7 mouse cellular contexts compared by ENCODE assay signal in genomic region chr10:122544096-122544720, GRCm38 (mm10).
DNase-seq lines count a peak whose midpoint lies in the region; TF ChIP-seq lines count a peak whose summit lies in the region.

No protein-coding gene starts in this region.

- H3K27ac ChIP-seq in left cerebral cortex, adult 2 months, result no peak overlapping the region
- no peak overlapping the region for H3K27ac ChIP-seq in macrophage

- peak overlapping the region; percentile 42 for H3K4me3 ChIP-seq in left cerebral cortex, adult 2 months
- peak overlapping the region; percentile 19 for H3K4me3 ChIP-seq in macrophage (ENCODE audit: inconsistent target)

- 22% methylated on average over 15 of the region's 16 CpGs for WGBS in macrophage (ENCODE audit: missing documents)

- peak; percentile 69 for TF ChIP-seq CTCF in left cerebral cortex, adult 2 months (IDR thresholded peaks at IDR 0.05)

- intact Hi-C loops in left cerebral cortex, adult 2 months (cut with DNase I), result loop anchor here (5.0 kb wide), 1 partner anchor 442 kb away; no protein-coding TSS in a partner anchor

- no peaks in the 10 kb centered on the region for H3K36me3 ChIP-seq in macrophage (ENCODE audit: inconsistent target)

- H3K79me2 ChIP-seq in macrophage (ENCODE audit: inconsistent target), result no peaks in the 10 kb centered on the region

- DNase-seq in T-cell, adult 2 months (ENCODE audit: low spot score), result peak; percentile 63
- peak; percentile 26 for DNase-seq in cerebellum, adult 8-10 months
- DNase-seq in frontal cortex, postnatal 25 days (ENCODE audit: low spot score in 2 of 2), result peak; percentile 16 to 33
- peak; percentile 84 for DNase-seq in induced T-regulatory cell, adult 2 months (ENCODE audit: low read depth)
- DNase-seq in left cerebral cortex, adult 2 months (ENCODE audit: extremely low spot score in 1 of 2, low spot score in 2 of 2), result peak; percentile 37 to 45
- DNase-seq in right cerebral cortex, postnatal 25 days, result peak; percentile 35

Comparison
In these comparisons a context has a peak if more than half of its experiments do, and no peak if none do; other contexts are left out.
1. DNase-seq: peak in every context shown above with its lines; median percentile 84 in induced T-regulatory cell, adult 2 months; 63 in T-cell, adult 2 months; 41 in left cerebral cortex, adult 2 months; 35 in right cerebral cortex, postnatal 25 days; 26 in cerebellum, adult 8-10 months; 24 in frontal cortex, postnatal 25 days.